Mouse (Mus musculus) heart, postnatal 0 days (tissue): Measurements from ENCODE around the gene Birc5. TPM values are rescaled to one million over a fixed set of nuclear protein-coding genes. Genes with fewer than 3 reads are reported as not detected.

ENCODE experiments used
- ATAC-seq: fragments of 200-750 bp; cut with Nextera tagmentation; 2 replicates; pipeline ENCODE4 v1.8.0; 2017; ENCODE audit warnings: low read depth, moderate number of reproducible peaks, moderate library complexity; ENCODE audit not compliant: insufficient read depth
- DNase-seq: peaks from one replicate; pipeline ENCODE4 v3.0.0-alpha.2; 2016; ENCODE audit warnings: low spot score
- H3K27ac ChIP-seq: fragments of 300-500 bp; sonication (generic); 2 replicates; pipeline ENCODE4 v1.5.1; 2014; ENCODE audit warnings: low read depth, mild to moderate bottlenecking
- H3K27me3 ChIP-seq: fragments of 300-500 bp; sonication (generic); 2 replicates; pipeline ENCODE4 v1.6.1; 2014; ENCODE audit warnings: low read length, mixed read lengths; ENCODE audit not compliant: control insufficient read depth, insufficient read depth
- H3K36me3 ChIP-seq: fragments of 300-500 bp; sonication (generic); replicated peaks from 2 replicates; pipeline ENCODE4 v1.6.1; 2014; ENCODE audit warnings: low read length, mixed read lengths; ENCODE audit not compliant: control insufficient read depth, insufficient read depth
- H3K4me1 ChIP-seq: fragments of 300-500 bp; sonication (generic); 2 replicates; pipeline ENCODE4 v1.6.1; 2014; ENCODE audit warnings: antibody characterized with exemption; ENCODE audit not compliant: control insufficient read depth, insufficient read depth
- H3K4me2 ChIP-seq: fragments of 300-500 bp; sonication (generic); 2 replicates; pipeline ENCODE4 v1.6.1; 2014; ENCODE audit warnings: low read depth, mild to moderate bottlenecking, low read length, moderate library complexity
- H3K4me3 ChIP-seq: fragments of 300-500 bp; sonication (generic); 2 replicates; pipeline ENCODE4 v1.5.1; 2014; ENCODE audit warnings: low read depth, low read length
- H3K9ac ChIP-seq: fragments of 300-500 bp; sonication (generic); replicated peaks from 2 replicates; pipeline ENCODE4 v1.6.1; 2014; ENCODE audit warnings: low read depth, low read length, mixed read lengths
- H3K9me3 ChIP-seq: fragments of 300-500 bp; sonication (generic); replicated peaks from 2 replicates; pipeline ENCODE4 v1.6.1; 2016; ENCODE audit warnings: low read length; ENCODE audit not compliant: control insufficient read depth
- CTCF ChIP-seq: IDR thresholded peaks from 2 replicates; pipeline ENCODE4 v1.5.1; 2016; ENCODE audit warnings: antibody characterized with exemption, control low read depth, low read depth
- EP300 ChIP-seq: IDR thresholded peaks from 2 replicates; pipeline ENCODE4 v1.6.1; 2016; ENCODE audit warnings: antibody characterized with exemption, low read depth
- WGBS: fragments of 180-500 bp; shearing (Covaris S2); extraction: QIAGEN DNeasy Blood & Tissue Kit; methylation state at CpG from one replicate; pipeline ENCODE4 v1.1.7; 2014; 5-methylcytosine and 5-hydroxymethylcytosine counted together
- polyA plus RNA-seq: library from polyadenylated mRNA; unstranded; fragments of >200 nt; fragmentation: Nextera tagmentation; extraction: Ambion mirVana; gene quantifications from 2 replicates; pipeline ENCODE4 v1.2.1, GENCODE M21; 2015
- total RNA-seq: library from RNA; depleted of rRNA; stranded (reverse); fragments of >200 nt; gene quantifications from 2 replicates; pipeline ENCODE4 v1.2.3, GENCODE M21; 2014; ENCODE audit warnings: low replicate concordance

Gene Birc5
- total and polyA plus RNA-seq, 2 experiments from 2014 or later: 36.1 to 83.6 TPM

DNA sequence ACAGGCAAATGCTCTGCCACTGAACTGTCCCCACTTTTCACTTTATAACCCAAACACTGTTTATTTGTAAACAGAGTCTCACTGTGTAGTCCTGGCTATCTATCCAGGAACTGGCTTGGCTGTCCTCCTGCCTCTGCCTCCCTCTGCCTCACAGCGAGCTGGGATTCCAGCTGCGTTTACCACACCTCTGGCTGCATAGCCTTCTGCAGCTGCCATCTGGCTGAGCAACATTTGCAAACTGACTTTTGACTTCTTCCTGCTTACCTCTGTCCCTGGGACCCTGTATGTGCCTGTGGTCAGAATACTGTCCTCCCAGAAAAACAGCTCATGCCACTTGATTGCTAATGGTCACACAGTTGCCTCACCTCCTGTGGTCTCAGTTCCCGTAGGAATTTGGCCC, 21.7 kb upstream of the Birc5 start:
- Histone ChIP-seq H3K4me2 (peak overlapping the region; percentile 74), H3K36me3 (0 out of 2 replicates have a peak, but pooled peaks cover under 1% of the 10 kb centered on the region), H3K9ac (0 out of 2 replicates have a peak overlapping the region, but pooled peaks have one; percentile 27), H3K4me3 (no peak overlapping the region), H3K27ac (peak overlapping the region; percentile 91; the same call in 1 of the 2 replicates), H3K9me3 (no peaks in the 10 kb centered on the region), H3K4me1 (peaks cover 80% of the 10 kb centered on the region), H3K27me3 (no peaks in the 10 kb centered on the region)
- DNase-seq (no peak), ATAC-seq (no peak)
- TF ChIP-seq EP300 (no peak), CTCF (no peak)
- WGBS: 34% methylated on average over 3 of the region's 3 CpGs

- peak overlapping the region; percentile 74 for H3K4me2 ChIP-seq
- peaks cover 71% of the 10 kb centered on the region for H3K4me1 ChIP-seq
- H3K9me3 ChIP-seq: no peaks in the 10 kb centered on the region
- no peaks in the 10 kb centered on the region for H3K36me3 ChIP-seq
- H3K9ac ChIP-seq: peak overlapping the region; percentile 27; the same call in 1 of the 2 replicates
- peak overlapping the region; percentile 91 for H3K27ac ChIP-seq
- H3K27me3 ChIP-seq: no peaks in the 10 kb centered on the region
- H3K4me3 ChIP-seq: peak overlapping the region; percentile 9; the same call in 1 of the 2 replicates
- WGBS: 30% methylated on average over 18 of the region's 18 CpGs
- TF ChIP-seq CTCF: no peak
- no peak for TF ChIP-seq EP300
- no peak; the same call in 1 of the 2 replicates for ATAC-seq
- peak; percentile 75 for DNase-seq
Observed at GRCm38 (mm10) chr11:117828149-117828887, 20.7 kb upstream of the Birc5 start.

GRCm38 (mm10) chr11:117828888-117829604, 20.0 kb upstream of the Birc5 start:
- ATAC-seq: peak; percentile 22
- whole genome bisulfite sequencing: 10% methylated on average over 9 of the region's 9 CpGs
- H3K4me3 ChIP-seq: no peak overlapping the region
- H3K9ac ChIP-seq: 0 out of 2 replicates have a peak overlapping the region, but pooled peaks have one; percentile 17
- TF ChIP-seq CTCF (no peak), EP300 (no peak)
- no peaks in the 10 kb centered on the region for H3K9me3 ChIP-seq
- DNase-seq: peak; percentile 62
- H3K27me3 ChIP-seq: no peaks in the 10 kb centered on the region
- H3K4me1 ChIP-seq: peaks cover 66% of the 10 kb centered on the region
- peak overlapping the region; percentile 91 for H3K27ac ChIP-seq
- H3K4me2 ChIP-seq: no peak overlapping the region; the same call in 1 of the 2 replicates
- no peaks in the 10 kb centered on the region for H3K36me3 ChIP-seq

- no peak for TF ChIP-seq CTCF
- TF ChIP-seq EP300: no peak
- DNase-seq (no peak), ATAC-seq (no peak)
- peaks cover 62% of the 10 kb centered on the region for H3K4me1 ChIP-seq
- H3K27ac ChIP-seq: peak overlapping the region; percentile 91
- no peak overlapping the region for H3K4me2 ChIP-seq
- H3K9me3 ChIP-seq: no peaks in the 10 kb centered on the region
- no peaks in the 10 kb centered on the region for H3K27me3 ChIP-seq
- 37% methylated on average over 2 of the region's 2 CpGs for WGBS
- no peak overlapping the region for H3K4me3 ChIP-seq
- H3K36me3 ChIP-seq: no peaks in the 10 kb centered on the region
- 0 out of 2 replicates have a peak overlapping the region, but pooled peaks have one; percentile 21 for H3K9ac ChIP-seq
Observed at GRCm38 (mm10) chr11:117829671-117830215, 19.3 kb upstream of the Birc5 start.

- Histone ChIP-seq H3K9me3 (no peaks in the 10 kb centered on the region), H3K27ac (peak overlapping the region; percentile 91), H3K36me3 (no peaks in the 10 kb centered on the region), H3K27me3 (no peaks in the 10 kb centered on the region), H3K9ac (0 out of 2 replicates have a peak overlapping the region, but pooled peaks have one; percentile 21), H3K4me3 (no peak overlapping the region), H3K4me1 (peaks cover 55% of the 10 kb centered on the region), H3K4me2 (no peak overlapping the region)
- 47% methylated on average over 9 of the region's 9 CpGs for WGBS
- TF ChIP-seq EP300 (no peak), CTCF (no peak)
- DNase-seq: no peak
- ATAC-seq: no peak
Observed at GRCm38 (mm10) chr11:117830401-117830800, 18.6 kb upstream of the Birc5 start.
